Mouse (Mus musculus) midbrain, embryonic 11.5 days (tissue): ENCODE data around the gene Tdo2. TPM values are rescaled to one million over a fixed set of nuclear protein-coding genes. Genes with fewer than 3 reads are reported as not detected.

Experiments
- ATAC-seq: fragments of 200-750 bp; cut with Nextera tagmentation; 2 replicates; pipeline ENCODE4 v1.8.0; 2017; ENCODE audit warnings: moderate TSS enrichment, moderate library complexity; ENCODE audit not compliant: low FRiP score
- DNase-seq: peaks from one replicate; pipeline ENCODE4 v3.0.0; 2015; ENCODE audit warnings: low spot score; ENCODE audit errors: missing footprints
- H3K27ac ChIP-seq: fragments of 300-500 bp; sonication (generic); 2 replicates; pipeline ENCODE4 v1.5.1; 2014; ENCODE audit warnings: low read depth, low read length
- H3K27me3 ChIP-seq: fragments of 300-500 bp; sonication (generic); 2 replicates; pipeline ENCODE4 v1.6.1; 2014; ENCODE audit warnings: mild to moderate bottlenecking, low read length, moderate library complexity, mixed read lengths; ENCODE audit not compliant: control insufficient read depth, insufficient read depth
- H3K36me3 ChIP-seq: fragments of 300-500 bp; sonication (generic); 2 replicates; pipeline ENCODE4 v1.6.1; 2014; ENCODE audit warnings: mild to moderate bottlenecking, low read length, moderate library complexity, mixed read lengths; ENCODE audit not compliant: control insufficient read depth, insufficient read depth
- H3K4me1 ChIP-seq: fragments of 300-500 bp; sonication (generic); 2 replicates; pipeline ENCODE4 v1.6.1; 2014; ENCODE audit warnings: low read length; ENCODE audit not compliant: control insufficient read depth, insufficient read depth
- H3K4me2 ChIP-seq: fragments of 300-500 bp; sonication (generic); 2 replicates; pipeline ENCODE4 v1.6.1; 2014; ENCODE audit warnings: mild to moderate bottlenecking, moderate library complexity
- H3K4me3 ChIP-seq: fragments of 300-500 bp; sonication (generic); 2 replicates; pipeline ENCODE4 v1.5.1; 2014; ENCODE audit warnings: low read depth, low read length
- H3K9ac ChIP-seq: fragments of 300-500 bp; sonication (generic); 2 replicates; pipeline ENCODE4 v1.6.1; 2014; ENCODE audit warnings: low read length
- H3K9me3 ChIP-seq: fragments of 300-500 bp; sonication (generic); 2 replicates; pipeline ENCODE4 v1.6.1; 2016; ENCODE audit warnings: low read length; ENCODE audit not compliant: control insufficient read depth
- WGBS: fragments of 180-500 bp; shearing (Covaris S2); extraction: QIAGEN DNeasy Blood & Tissue Kit; methylation state at CpG from one replicate; pipeline ENCODE4 v1.1.7; 2014; 5-methylcytosine and 5-hydroxymethylcytosine counted together
- polyA plus RNA-seq: library from polyadenylated mRNA; unstranded; fragments of >200 nt; fragmentation: Nextera tagmentation; extraction: Ambion mirVana; gene quantifications from 2 replicates; pipeline ENCODE4 v1.2.1, GENCODE M21; 2014

Tdo2 gene
- not detected in 2 replicates for polyA plus RNA-seq

DNA sequence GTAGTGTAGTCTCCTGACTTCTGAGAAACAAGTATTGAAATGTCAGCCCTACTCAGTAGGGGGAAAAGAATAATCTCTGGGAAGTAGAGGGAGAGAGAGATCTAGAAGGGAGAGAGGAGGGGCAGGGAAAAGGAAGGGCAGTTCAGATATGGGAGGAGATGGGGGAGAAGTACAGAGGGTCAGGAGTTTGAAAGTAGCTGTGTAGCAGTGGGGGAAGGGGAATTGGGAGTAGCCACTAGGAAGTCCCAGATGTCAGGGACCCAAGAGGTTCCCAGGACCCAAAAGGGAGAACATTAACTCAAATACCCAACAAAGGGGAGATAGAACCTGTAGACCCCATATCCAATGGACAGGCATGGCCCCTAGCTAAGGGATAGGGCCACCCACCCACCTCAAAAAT, at the start of gene Tdo2:
Gene Tdo2 (minus strand): TSS at position 101 of the 400 bp plus-strand sequence.
- H3K4me1 ChIP-seq: no peaks in the 10 kb centered on the region
- no peak within 1 kb of the TSS for H3K9ac ChIP-seq
- ATAC-seq: no peak
- H3K27me3 ChIP-seq: no peaks in the 10 kb centered on the region
- no peaks in the 10 kb centered on the region for H3K36me3 ChIP-seq
- H3K4me3 ChIP-seq: no peak within 1 kb of the TSS
- DNase-seq: no peak
- no peaks in the 10 kb centered on the region for H3K9me3 ChIP-seq
- no peak within 1 kb of the TSS for H3K4me2 ChIP-seq
- no peak within 1 kb of the TSS for H3K27ac ChIP-seq

DNA sequence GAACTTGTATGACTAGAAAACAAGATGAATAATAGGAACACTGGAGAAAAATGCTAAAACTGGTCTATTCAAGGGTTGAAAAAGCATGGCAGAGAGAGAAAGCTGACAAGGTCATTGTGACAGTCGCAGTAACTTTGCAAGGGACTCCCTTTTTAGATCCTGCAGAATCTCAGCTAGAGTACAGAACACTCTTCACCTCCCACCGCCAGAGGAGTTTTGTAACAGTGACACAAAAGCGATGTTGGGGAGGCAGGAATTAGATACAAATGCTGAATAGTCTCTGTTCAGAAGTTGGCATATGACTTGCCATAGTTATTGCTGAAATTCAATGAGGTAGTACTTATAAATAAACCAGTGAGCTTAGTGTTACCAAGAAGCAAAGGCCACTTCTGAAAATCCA, 47.1 kb upstream of the Tdo2 start:
- H3K27me3 ChIP-seq: no peaks in the 10 kb centered on the region
- DNase-seq (no peak), ATAC-seq (no peak)
- 83% methylated on average over 3 of the region's 3 CpGs for WGBS
- H3K4me2 ChIP-seq: no peak overlapping the region
- no peaks in the 10 kb centered on the region for H3K9me3 ChIP-seq
- H3K27ac ChIP-seq: no peak overlapping the region
- no peaks in the 10 kb centered on the region for H3K36me3 ChIP-seq
- no peak overlapping the region for H3K4me3 ChIP-seq
- H3K4me1 ChIP-seq: no peaks in the 10 kb centered on the region
- H3K9ac ChIP-seq: no peak overlapping the region

DNA sequence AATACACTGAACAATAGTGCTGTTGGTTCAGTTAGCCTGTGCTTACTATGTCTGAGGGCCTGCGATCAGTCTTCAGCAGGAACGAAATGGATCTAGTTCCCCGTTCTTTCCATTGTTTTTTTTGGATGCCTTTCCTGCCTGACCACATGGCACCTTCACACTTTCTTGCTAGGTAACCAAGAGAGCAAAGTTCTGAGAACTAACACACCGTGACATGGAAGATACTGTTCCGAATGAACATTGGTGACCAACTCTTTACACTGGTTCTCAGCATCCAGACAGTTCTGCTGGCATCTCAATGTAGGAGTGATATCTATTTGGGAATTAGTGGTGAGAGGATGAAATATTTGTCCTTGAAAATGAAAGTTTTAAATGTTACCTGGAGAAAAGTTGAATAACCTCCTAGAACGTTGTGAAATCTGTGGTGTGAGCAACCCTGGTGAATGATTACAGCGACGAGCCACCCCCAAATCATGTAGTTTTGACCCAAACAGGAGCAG, 46.5 kb upstream of the Tdo2 start:
- no peaks in the 10 kb centered on the region for H3K36me3 ChIP-seq
- DNase-seq (no peak), ATAC-seq (no peak)
- no peaks in the 10 kb centered on the region for H3K4me1 ChIP-seq
- no peak overlapping the region for H3K4me3 ChIP-seq
- 92% methylated on average over 8 of the region's 8 CpGs for WGBS
- H3K9me3 ChIP-seq: no peaks in the 10 kb centered on the region
- no peak overlapping the region for H3K9ac ChIP-seq
- H3K27me3 ChIP-seq: no peaks in the 10 kb centered on the region
- no peak overlapping the region for H3K27ac ChIP-seq
- no peak overlapping the region for H3K4me2 ChIP-seq

DNA sequence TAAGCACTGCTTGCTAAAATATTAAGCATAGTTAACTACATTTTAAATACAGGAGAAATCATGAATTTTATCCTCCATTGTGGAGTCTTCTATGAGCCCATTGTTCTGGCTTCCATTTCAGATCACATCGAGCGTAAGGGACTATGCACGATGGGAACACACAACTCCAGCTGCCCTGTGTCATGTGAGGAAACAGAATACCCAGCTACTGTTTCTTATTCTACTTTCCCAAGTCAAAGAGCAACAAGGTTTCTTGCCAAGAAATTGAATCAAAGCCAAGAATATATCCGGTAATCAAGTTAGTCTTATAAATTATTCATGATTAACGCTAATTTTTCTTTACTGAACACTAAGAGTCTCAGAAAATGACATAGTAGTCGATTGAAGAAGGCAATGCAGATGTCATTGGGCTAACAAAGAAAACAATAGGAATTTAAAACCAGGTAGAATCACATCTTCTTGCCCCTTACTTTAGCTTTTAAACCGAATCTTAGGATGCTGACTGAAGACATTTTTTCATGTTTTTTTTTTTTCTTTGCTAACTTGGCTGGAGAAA, 38.2 kb upstream of the Tdo2 start:
- no peak overlapping the region for H3K4me3 ChIP-seq
- ATAC-seq: no peak
- H3K4me2 ChIP-seq: no peak overlapping the region
- WGBS: 74% methylated on average over 7 of the region's 7 CpGs
- DNase-seq: no peak
- H3K27me3 ChIP-seq: no peaks in the 10 kb centered on the region
- no peaks in the 10 kb centered on the region for H3K9me3 ChIP-seq
- no peaks in the 10 kb centered on the region for H3K4me1 ChIP-seq
- H3K36me3 ChIP-seq: no peaks in the 10 kb centered on the region
- H3K27ac ChIP-seq: no peak overlapping the region
- no peak overlapping the region for H3K9ac ChIP-seq

DNA sequence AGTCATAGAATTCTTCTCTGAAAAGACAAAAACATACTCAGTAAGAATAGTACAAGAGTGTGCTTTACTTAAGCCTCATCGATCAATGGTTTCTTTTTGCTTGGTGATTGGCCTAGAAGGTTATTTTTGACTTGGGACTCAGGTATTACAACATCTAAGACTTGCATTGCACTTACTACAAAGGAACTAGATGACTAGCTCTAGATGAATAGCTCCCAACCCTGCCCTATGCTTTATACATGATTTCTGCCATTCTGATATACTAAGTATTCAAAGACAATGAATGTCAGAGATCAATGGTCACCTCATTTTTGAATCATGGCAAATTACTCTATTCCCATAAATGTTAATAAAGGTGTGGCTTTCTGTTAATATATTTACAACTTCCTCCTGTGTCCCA, 31.0 kb upstream of the Tdo2 start:
- H3K9me3 ChIP-seq: no peaks in the 10 kb centered on the region
- H3K36me3 ChIP-seq: no peaks in the 10 kb centered on the region
- 93% methylated on average over 1 of the region's 1 CpGs for WGBS
- no peaks in the 10 kb centered on the region for H3K27me3 ChIP-seq
- no peak overlapping the region for H3K4me3 ChIP-seq
- no peak overlapping the region for H3K4me2 ChIP-seq
- H3K27ac ChIP-seq: no peak overlapping the region
- H3K4me1 ChIP-seq: no peaks in the 10 kb centered on the region
- ATAC-seq: no peak
- H3K9ac ChIP-seq: no peak overlapping the region
- no peak for DNase-seq

DNA sequence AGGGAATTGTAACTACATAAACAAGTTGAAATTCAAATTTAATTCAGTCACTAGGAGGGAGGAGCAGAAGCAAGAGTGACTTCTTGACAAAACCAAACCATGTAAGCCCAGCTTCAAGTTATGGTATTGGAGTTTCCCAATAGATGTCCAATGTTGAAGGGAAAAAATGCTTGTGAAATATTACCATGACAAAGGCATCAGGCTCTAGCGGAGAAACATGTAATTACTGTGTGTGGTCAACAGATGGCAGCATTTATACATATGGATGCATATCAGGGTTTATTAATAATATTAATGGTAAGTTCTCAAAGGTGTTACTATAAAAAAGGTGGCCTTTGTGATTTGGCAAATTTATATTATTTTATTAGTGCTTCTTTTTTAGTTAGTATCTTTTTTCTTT, 20.0 kb upstream of the Tdo2 start:
- ATAC-seq (peak; percentile 73; the same call in 1 of the 2 replicates), DNase-seq (peak; percentile 90)
- no peak overlapping the region for H3K4me3 ChIP-seq
- H3K9ac ChIP-seq: no peak overlapping the region
- H3K27ac ChIP-seq: no peak overlapping the region
- H3K9me3 ChIP-seq: no peaks in the 10 kb centered on the region
- H3K4me2 ChIP-seq: no peak overlapping the region
- no peaks in the 10 kb centered on the region for H3K4me1 ChIP-seq
- WGBS: 0% methylated on average over 1 of the region's 1 CpGs
- no peaks in the 10 kb centered on the region for H3K27me3 ChIP-seq
- no peaks in the 10 kb centered on the region for H3K36me3 ChIP-seq

DNA sequence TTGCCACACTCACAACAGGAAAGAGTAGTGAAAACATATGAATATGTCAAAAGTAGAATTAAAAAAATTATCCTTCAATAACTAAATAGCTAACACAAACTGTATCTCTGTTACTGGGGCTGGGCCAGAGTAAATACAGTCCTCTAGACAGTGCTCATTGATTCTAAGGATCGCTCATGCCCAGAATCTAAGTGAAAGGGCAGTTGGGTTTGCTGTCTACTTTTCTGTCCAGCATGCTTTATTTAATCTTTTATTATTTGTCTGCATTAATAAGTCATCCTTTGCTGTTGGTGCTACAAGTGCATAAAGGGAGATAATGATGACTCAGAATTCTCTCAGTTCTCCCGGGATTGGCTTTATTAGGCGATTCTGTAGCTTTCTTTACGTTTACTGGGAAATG, 19.4 kb upstream of the Tdo2 start:
- H3K4me2 ChIP-seq: no peak overlapping the region

DNA sequence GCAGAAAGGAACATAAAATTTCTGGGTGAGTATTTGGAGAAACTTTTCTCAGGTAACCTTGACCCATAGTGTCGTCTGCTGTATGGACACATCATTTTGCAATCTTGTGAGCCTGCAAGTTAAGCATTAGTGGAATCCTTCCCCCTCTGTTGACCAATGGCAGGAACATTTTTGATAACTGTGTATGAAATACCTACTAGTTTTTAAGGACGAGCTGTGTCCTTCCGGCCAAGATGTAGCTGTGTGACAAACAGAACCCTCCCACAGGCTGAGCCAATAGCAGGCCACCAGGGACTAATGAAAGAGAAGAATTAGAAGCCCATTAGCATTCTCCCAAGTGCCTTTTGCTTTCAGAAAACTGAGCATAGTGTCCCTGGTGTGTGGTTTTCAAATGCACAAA, 14.5 kb upstream of the Tdo2 start:
- no peak overlapping the region for H3K4me3 ChIP-seq
- ATAC-seq: no peak
- H3K4me2 ChIP-seq: no peak overlapping the region
- WGBS: 76% methylated on average over 3 of the region's 3 CpGs
- H3K27me3 ChIP-seq: no peaks in the 10 kb centered on the region
- DNase-seq: peak; percentile 44
- H3K9ac ChIP-seq: no peak overlapping the region
- no peaks in the 10 kb centered on the region for H3K4me1 ChIP-seq
- no peak overlapping the region for H3K27ac ChIP-seq
- H3K36me3 ChIP-seq: no peaks in the 10 kb centered on the region
- no peaks in the 10 kb centered on the region for H3K9me3 ChIP-seq

More for the DNA sequence above, 19.4 kb upstream of the Tdo2 start:
- H3K9ac ChIP-seq: no peak overlapping the region
- 41% methylated on average over 4 of the region's 4 CpGs for WGBS
- H3K27me3 ChIP-seq: no peaks in the 10 kb centered on the region
- ATAC-seq (no peak), DNase-seq (no peak)
- no peak overlapping the region for H3K4me3 ChIP-seq
- H3K4me1 ChIP-seq: no peaks in the 10 kb centered on the region
- no peaks in the 10 kb centered on the region for H3K36me3 ChIP-seq
- H3K9me3 ChIP-seq: no peaks in the 10 kb centered on the region
- H3K27ac ChIP-seq: no peak overlapping the region

DNA sequence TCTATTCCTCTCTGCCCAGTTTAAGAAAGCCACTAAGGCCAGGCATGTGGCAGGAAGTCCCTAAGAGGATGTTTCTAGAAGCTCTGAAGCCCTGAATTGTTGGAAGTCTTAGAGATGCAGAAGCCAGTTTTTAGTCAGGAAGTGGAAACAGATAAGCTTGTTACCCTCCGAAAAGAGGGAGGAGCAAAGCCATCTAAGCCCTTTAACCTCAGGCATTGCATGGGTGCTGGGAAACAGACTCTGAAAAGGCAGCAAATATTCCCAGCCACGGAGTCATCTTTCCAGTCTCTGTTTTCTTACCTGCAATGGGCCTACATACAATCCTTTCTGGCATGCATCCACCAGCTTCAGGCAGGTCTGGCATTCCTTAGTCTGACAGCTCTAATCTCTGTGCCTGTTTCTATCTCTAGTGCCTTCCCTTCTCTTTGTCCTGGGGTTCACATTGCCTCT, 13.7 kb upstream of the Tdo2 start:
- Histone ChIP-seq H3K4me1 (no peaks in the 10 kb centered on the region), H3K9ac (no peak overlapping the region), H3K27ac (no peak overlapping the region), H3K4me3 (no peak overlapping the region), H3K4me2 (no peak overlapping the region), H3K36me3 (no peaks in the 10 kb centered on the region), H3K9me3 (no peaks in the 10 kb centered on the region), H3K27me3 (no peaks in the 10 kb centered on the region)
- ATAC-seq (no peak), DNase-seq (peak; percentile 23)
- 53% methylated on average over 2 of the region's 2 CpGs for WGBS
